Mouse (Mus musculus): ENCODE data around the gene Gria2.

DNA sequence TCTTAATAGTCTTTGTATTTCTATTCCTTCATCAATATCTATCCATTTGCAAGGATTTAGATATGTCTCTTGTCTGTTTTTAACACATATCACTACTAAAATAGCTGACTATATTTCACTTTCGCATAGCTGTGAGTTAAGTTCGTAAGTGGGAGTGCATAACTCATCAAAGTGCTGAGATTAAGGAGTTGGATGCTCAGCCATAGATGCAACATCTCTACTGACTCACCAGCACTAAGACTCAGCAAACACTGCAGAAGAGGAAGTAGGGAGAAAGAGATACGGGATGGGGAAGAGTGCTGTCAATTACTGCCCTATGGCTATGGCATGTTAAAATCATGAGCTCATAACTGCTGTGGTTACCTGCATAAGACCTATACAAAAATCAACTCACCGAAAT, 29.4 kb downstream of the Gria2 start:
- TF ChIP-seq CTCF (conservative IDR thresholded peaks at IDR 0.05; ENCODE audit: low read length) (no peak), POU5F1 (IDR thresholded peaks at IDR 0.05; ENCODE audit: borderline replicate concordance, low read length) (no peak)

Measured in E14TG2a.4 (cell line).